Mouse (Mus musculus) E14TG2a.4 (cell line): Measurements from ENCODE around the gene Ccdc116.

Source experiments
- CTCF ChIP-seq: conservative IDR thresholded peaks from 2 replicates; pipeline ENCODE4 v1.5.1; 2014; ENCODE audit warnings: low read length
- POU5F1 ChIP-seq: IDR thresholded peaks from 2 replicates; pipeline ENCODE4 v1.6.1; 2014; ENCODE audit warnings: low read length, borderline replicate concordance

DNA sequence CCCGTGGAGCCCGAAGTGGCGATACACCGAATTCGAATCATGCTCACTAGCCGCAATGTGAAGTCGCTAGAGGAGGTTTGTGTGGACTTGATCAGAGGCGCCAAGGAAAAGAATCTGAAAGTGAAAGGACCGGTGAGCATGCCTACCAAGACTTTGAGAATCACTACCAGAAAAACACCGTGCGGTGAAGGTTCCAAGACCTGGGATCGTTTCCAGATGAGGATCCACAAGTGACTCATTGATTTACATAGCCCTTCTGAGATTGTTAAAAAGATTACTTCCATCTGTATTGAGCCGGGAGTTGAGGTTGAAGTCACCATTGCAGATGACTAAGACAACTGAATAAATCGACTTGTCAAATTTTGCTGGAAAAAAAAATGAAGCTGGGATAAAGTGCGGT lies 9.7 kb downstream of the Ccdc116 start:
- no peak for TF ChIP-seq CTCF
- no peak for TF ChIP-seq POU5F1
